Mouse (Mus musculus) fat pad, adult 2 months (tissue): ENCODE results near the gene Ssr2.
"Not testable (repeated sequence)": the region's sequence is repeated elsewhere in the genome, so short reads cannot be mapped to it uniquely, and the experiment has no call there.

ENCODE experiments used
- DNase-seq: peaks from one replicate; pipeline ENCODE4 v3.0.0-alpha.2; 2011; ENCODE audit warnings: low read depth, low spot score; ENCODE audit errors: extremely low read depth

Gene Ssr2

GRCm38 (mm10) chr3:88563442-88563841 is 12.2 kb upstream of the Ssr2 start:
- DNase-seq = no peak

GRCm38 (mm10) chr3:88563966-88564365 is 11.7 kb upstream of the Ssr2 start:
- no peak for DNase-seq

DNA sequence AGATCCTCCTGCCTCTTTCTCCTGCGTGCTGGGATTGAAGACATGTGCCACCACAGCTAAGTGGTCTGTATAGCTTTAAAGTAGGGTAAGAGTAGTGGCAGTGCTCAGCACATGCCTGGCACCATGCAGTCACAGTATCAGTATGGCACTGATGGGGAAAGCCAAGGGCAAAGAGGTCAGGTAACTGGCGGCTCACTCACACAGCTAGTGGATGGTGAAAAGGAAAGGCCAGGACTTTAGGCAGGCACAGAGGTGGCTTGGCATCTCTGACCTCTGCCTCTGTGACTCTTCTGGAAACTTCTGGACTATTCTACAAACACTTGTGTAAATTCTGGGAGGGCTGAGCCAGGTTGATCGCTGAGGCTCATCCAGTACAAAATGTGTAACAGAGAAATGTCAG is 9.6 kb upstream of the Ssr2 start:
- no peak for DNase-seq

GRCm38 (mm10) chr3:88566536-88567061 is 9.1 kb upstream of the Ssr2 start:
- DNase-seq = no peak

DNA sequence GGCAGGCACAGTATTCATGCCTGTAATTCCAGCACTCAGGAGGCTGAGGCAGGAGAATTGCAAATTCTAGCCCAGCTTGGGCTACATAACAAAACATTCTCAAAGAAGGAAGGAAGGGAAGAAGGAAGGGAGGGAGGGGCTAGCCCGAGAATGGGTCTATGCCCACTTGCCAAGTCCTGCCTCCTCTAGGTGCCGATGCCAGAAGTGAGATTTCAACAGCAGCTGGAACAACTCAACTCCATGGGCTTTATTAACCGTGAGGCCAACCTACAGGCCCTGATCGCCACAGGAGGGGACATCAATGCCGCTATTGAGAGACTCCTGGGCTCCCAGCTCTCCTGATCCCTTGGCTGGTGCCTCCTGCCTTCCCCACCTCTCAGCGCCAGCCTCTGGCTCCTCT is 7.8 kb upstream of the Ssr2 start:
- DNase-seq = no peak

GRCm38 (mm10) chr3:88568615-88569014 is 7.1 kb upstream of the Ssr2 start:
- no peak for DNase-seq

DNA sequence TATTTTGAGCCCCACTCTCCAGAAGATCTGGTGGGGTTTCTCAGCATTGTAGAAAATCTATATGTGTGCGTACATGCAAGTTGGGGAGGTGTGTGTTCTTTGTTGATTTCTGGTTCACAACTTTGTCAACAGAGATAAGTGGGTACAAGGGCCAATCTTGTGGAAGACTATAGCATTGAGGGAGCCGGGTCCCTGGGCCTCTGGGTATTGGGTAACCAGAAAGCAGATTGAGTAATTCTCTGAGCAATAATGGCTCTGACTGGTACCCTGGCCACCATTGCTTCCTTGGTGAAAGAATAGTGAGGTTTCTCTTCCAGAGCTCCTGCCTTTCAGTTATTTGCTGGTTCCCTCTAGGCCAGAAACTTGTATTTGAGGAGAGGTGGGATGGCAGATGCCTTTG is 6.6 kb upstream of the Ssr2 start:
- DNase-seq = no peak

- no peak for DNase-seq
Measured at GRCm38 (mm10) chr3:88569694-88570093, 6.0 kb upstream of the Ssr2 start.

GRCm38 (mm10) chr3:88570341-88570740 is 5.3 kb upstream of the Ssr2 start:
- no peak for DNase-seq

DNA sequence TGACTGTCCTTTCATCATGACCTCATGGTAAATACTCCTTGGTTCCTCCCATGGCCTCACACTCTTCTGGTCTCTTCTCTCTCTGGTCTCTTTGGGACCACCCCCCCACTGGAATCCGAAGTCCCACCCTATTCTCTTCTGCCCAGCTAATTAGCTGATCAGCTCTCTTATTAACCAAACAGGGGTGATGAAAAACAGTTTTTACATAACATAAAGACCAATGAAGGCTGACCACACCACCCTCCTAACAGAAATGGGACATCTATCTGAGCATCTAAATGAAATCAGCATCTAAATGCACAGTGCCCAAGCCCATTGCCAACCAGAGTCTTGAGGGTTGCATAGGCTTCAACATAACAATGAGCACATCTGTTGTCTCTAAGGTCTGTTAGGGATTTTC is 3.8 kb upstream of the Ssr2 start:
- no peak for DNase-seq

DNA sequence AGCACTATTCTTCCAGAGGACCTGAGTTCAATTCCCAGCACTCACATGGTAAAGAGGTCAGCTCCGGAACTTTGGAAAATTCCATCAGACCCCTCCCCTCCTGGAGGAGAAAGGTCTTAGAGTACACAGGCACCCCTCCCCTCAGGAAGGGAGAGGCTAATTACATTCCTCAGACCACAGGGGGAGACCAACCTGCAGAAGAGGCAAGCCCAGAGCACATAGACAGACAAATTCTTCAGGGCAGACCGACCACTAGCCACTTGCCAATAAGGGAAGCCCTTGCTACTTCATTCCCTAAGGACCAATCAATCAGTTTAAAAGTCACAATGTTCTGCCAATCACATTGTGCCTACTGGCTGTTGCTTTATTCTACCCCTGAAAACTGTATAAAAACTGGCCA is 2.8 kb upstream of the Ssr2 start:
- DNase-seq = no peak

- DNase-seq = no peak
Measured at GRCm38 (mm10) chr3:88573810-88574209, 1.9 kb upstream of the Ssr2 start.

DNA sequence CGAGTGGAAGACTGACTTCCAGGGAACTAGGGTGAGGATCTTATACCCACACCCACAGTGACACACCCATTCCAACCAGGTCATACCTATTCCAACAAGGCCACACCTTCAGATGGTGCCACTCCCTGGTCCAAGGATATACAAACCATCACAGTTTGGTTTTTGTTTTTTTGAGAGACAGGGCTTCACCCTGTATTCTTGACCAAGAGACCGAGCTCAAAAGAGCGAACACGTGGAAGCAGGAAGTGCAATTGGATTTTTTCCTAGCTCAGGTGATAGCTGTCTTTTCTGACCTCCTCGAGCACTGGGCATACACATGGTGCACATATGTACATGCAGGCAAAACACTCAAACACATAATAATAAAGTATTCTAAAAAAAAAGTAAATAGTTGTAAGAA is 2.2 kb downstream of the Ssr2 start:
- not testable (repeated sequence) for DNase-seq

DNA sequence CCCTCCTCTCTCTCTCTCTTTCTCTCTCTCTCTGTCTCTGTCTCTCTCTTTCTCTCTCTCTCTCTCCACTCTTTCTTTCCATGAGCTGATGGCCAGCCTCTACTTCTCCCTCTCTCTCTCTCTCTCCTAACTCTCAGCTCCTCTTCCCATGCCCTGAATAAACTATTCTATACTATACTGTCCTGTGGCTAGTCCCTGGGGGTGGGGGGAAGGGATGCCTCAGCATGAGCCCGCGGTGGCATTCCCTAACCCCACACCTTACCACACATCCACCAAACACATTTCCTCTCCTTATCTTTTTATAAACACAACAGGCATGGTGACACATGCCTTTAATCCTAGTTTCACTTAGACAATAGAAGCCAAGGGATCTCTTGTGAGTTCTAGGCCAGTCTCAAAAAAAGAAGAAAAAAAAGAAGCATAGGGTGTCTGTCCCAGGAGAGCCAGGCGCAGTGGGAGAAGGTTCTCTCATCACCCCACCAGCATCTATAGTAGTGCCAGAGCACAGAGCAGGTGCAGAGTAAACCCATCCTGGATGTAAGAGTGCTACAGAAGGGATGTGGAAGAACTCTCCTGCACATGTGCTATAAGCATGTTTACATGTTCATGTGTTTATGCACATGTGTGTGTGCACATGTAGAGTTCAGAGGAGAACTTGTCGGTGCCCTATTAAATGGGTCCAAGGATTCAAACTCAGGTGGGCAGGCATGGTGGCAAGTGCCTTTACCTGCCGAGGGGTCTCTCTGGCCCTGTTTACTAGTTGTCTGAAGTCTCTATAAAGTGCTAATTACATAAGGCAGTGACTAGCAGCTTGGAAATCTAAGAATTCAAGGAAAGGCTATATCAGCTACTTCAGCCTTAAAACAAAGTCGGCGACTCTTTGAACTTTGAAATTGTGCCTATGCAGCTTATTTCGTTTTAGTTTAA is 3.1 kb downstream of the Ssr2 start:
- no peak for DNase-seq

DNA sequence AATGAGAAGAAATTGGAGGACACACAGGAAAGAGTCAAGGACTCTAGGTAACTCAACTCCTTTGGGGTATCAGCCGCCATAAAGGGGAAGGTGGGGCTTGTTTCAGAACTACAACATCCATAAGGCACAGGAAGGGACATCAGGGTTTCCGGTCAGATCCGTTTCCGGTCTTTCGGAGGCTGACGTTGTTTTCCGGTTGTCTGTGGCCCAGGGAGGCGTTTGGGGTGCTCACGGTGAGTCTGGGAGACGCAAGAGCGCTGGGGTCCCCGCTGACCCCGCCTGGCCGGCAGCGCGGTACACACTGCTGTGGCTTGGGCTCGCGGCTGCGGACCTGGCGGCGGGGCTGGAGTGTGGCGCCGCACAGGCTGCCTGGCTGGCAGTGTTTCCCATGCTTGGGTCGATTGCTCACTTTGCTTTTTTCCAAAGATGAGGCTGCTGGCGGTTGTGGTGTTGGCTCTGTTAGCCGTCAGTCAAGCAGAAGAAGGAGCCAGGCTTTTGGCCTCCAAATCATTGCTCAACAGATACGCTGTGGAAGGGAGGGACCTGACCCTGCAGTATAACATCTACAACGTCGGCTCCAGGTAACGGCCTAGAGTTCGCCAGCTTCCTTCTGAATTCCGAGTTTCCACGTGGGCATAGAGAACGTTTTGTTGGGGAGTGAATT is 3.9 kb downstream of the Ssr2 start:
- no peak for DNase-seq

DNA sequence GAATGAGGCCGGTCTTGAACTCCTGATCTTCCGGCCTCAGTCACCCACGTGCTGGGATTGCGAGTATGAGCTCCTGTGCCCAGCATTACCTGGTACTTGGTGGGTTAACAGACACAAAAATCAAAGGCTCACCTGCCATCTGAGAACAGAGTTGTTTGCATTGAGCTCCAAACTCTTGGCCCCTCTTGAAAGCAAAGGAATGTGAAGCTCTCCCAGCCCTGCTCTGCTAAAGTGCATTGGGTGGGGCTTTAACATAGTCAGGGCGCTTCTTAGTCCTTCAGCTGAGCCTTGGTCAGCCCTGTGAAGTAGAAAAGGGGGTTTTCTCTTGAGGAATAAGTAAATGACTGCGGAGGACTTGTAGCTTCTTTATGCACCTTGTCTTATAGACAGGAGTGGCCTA is 10.1 kb downstream of the Ssr2 start:
- DNase-seq = no peak

- DNase-seq = no peak
Measured at GRCm38 (mm10) chr3:88586640-88587039, 11.0 kb downstream of the Ssr2 start.

GRCm38 (mm10) chr3:88590246-88590645 is 14.6 kb downstream of the Ssr2 start:
- no peak for DNase-seq

GRCm38 (mm10) chr3:88591044-88591443 is 15.4 kb downstream of the Ssr2 start:
- DNase-seq = no peak

DNA sequence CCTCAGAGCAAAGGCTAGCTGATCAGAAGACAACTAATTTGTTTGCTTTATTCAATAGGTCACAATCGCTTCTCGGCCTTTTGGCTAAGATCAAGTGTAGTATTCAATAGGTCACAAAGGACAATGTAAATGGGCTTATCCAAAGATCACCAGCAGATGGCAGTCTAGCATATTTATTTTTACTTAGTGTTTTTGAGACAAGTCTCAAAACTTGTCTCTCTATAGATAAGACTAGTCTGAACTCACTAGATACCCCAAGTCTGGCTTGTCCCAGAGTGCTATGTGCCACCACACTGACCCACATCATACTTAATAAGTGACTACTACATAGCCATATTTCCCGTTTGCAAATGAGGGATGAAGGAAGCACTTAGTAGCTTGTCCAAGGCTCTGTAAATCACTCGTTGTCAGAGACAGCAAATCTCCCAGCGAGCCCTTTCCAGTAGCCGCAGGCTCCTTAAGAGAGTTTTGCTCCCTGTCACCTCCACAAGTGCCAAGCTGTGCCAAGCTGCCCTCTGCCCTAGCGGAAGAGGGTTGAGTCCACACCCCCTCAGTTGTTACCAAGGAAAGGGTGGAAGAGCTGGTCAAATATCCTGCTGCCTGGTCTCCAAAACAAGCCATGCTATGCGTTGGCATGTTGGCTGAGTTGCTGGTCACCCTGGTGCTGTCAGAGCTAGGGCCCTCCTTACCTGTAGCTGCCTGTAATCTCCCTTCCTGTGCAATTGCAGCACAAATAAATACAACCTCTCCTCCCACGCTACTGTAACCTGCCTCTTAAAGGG is 16.5 kb downstream of the Ssr2 start:
- peak; percentile 90 for DNase-seq

DNA sequence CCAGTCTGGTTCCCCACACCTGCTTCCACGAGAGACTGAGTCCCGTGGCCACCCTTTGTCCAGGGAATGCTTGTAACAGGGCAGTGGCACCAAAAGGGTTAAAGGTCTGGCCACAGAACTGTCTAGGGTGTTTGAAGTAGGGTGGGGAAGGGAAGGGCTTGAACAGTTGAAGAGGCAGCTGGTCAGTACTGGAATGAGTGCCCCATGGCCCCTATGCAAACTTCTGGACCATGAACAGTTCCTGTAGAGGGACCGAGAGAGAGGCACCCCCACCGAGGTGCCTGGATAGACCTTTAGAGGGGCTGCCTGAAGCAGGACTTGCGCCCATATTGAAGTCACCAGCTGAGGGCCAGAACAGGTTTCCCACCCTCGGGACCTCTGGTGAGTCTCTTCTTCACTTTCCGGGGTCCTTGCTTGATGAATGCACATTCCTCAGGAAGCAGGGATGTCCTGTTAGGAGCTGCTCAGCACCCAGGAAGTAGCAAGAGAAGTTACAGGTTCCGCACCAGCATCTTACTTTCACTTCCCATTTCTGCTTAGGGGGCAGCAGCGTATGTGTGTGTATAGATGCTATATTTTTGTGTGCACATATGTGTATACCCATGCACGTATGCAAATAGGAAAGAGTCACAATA is 17.4 kb downstream of the Ssr2 start:
- no peak for DNase-seq
